Mouse (Mus musculus): ENCODE results near the gene Acsm3. TPM values are rescaled to one million over a fixed set of nuclear protein-coding genes. Genes with fewer than 3 reads are reported as not detected.
"Not testable (repeated sequence)": the region's sequence is repeated elsewhere in the genome, so short reads cannot be mapped to it uniquely, and the experiment has no call there.

The Acsm3 gene
- total RNA-seq (2022): not detected

GRCm38 (mm10) chr7:119760527-119760951 lies at the start of gene Acsm3:
Gene Acsm3, plus strand, starts transcription at chr7:119760923.
- no peak for DNase-seq (ENCODE audit: low spot score in 2 of 2)

GRCm38 (mm10) chr7:119714111-119714510 lies 46.6 kb upstream of the Acsm3 start:
- no peak for DNase-seq (ENCODE audit: low spot score in 2 of 2)

GRCm38 (mm10) chr7:119720253-119720946 lies 40.3 kb upstream of the Acsm3 start, which contains the start of gene Thumpd1:
Gene Thumpd1, minus strand, starts transcription at chr7:119720798.
- peak; percentile 89 to 96 for DNase-seq (ENCODE audit: low spot score in 2 of 2)

- no peak for DNase-seq (ENCODE audit: low spot score in 2 of 2)
These were observed 39.8 kb upstream of the Acsm3 start for GRCm38 (mm10) chr7:119720947-119721310.

- DNase-seq (ENCODE audit: low spot score in 2 of 2): no peak
These were observed 33.1 kb upstream of the Acsm3 start for GRCm38 (mm10) chr7:119727621-119728020.

GRCm38 (mm10) chr7:119731262-119731661 lies 29.5 kb upstream of the Acsm3 start:
- DNase-seq (ENCODE audit: low spot score in 2 of 2): not testable (repeated sequence)

- DNase-seq (ENCODE audit: low spot score in 2 of 2): no peak
These were observed 21.8 kb upstream of the Acsm3 start for GRCm38 (mm10) chr7:119738877-119739276.

GRCm38 (mm10) chr7:119739798-119740468 lies 20.8 kb upstream of the Acsm3 start:
- DNase-seq (ENCODE audit: low spot score in 2 of 2): not testable (repeated sequence)

- DNase-seq (ENCODE audit: low spot score in 2 of 2): no peak
These were observed 16.4 kb upstream of the Acsm3 start for GRCm38 (mm10) chr7:119744321-119744720.

GRCm38 (mm10) chr7:119745869-119746268 lies 14.9 kb upstream of the Acsm3 start:
- DNase-seq (ENCODE audit: low spot score in 2 of 2): no peak

GRCm38 (mm10) chr7:119748761-119749160 lies 12.0 kb upstream of the Acsm3 start:
- no peak for DNase-seq (ENCODE audit: low spot score in 2 of 2)

GRCm38 (mm10) chr7:119749942-119750341 lies 10.8 kb upstream of the Acsm3 start:
- no peak for DNase-seq (ENCODE audit: low spot score in 2 of 2)

- no peak for DNase-seq (ENCODE audit: low spot score in 2 of 2)
These were observed 7.0 kb upstream of the Acsm3 start for GRCm38 (mm10) chr7:119753696-119754095.

- no peak for DNase-seq (ENCODE audit: low spot score in 2 of 2)
These were observed 1.5 kb downstream of the Acsm3 start for GRCm38 (mm10) chr7:119762166-119762697.

GRCm38 (mm10) chr7:119764377-119764776 lies 3.7 kb downstream of the Acsm3 start:
- DNase-seq (ENCODE audit: low spot score in 2 of 2): no peak

GRCm38 (mm10) chr7:119766996-119767395 lies 6.3 kb downstream of the Acsm3 start:
- no peak for DNase-seq (ENCODE audit: low spot score in 2 of 2)

- no peak for DNase-seq (ENCODE audit: low spot score in 2 of 2)
These were observed 9.2 kb downstream of the Acsm3 start for GRCm38 (mm10) chr7:119769895-119770294.

- DNase-seq (ENCODE audit: low spot score in 2 of 2): no peak
These were observed 22.7 kb downstream of the Acsm3 start for GRCm38 (mm10) chr7:119783453-119783852.

GRCm38 (mm10) chr7:119784908-119785307 lies 24.2 kb downstream of the Acsm3 start:
- DNase-seq (ENCODE audit: low spot score in 2 of 2): no peak

- no peak for DNase-seq (ENCODE audit: low spot score in 2 of 2)
These were observed 28.3 kb downstream of the Acsm3 start for GRCm38 (mm10) chr7:119789024-119789423.

GRCm38 (mm10) chr7:119793586-119794250 lies 33.0 kb downstream of the Acsm3 start, which contains the start of the genes Rexo5 and Eri2:
Gene Rexo5, plus strand, starts transcription at chr7:119794006.
Gene Eri2, minus strand, starts transcription at chr7:119794058.
- peak; percentile 36 to 60 for DNase-seq (ENCODE audit: low spot score in 2 of 2)

GRCm38 (mm10) chr7:119794251-119794638 lies 33.5 kb downstream of the Acsm3 start:
- no peak for DNase-seq (ENCODE audit: low spot score in 2 of 2)
